Mouse (Mus musculus): ENCODE results near the gene Sdk2. TPM values are rescaled to one million over a fixed set of nuclear protein-coding genes. Genes with fewer than 3 reads are reported as not detected.
A peak's percentile ranks its signal among the peaks of the same experiment; 100 is the strongest.

Gene Sdk2
- polyA plus RNA-seq, 1 experiment from 2014 or later = 4.7 TPM

DNA sequence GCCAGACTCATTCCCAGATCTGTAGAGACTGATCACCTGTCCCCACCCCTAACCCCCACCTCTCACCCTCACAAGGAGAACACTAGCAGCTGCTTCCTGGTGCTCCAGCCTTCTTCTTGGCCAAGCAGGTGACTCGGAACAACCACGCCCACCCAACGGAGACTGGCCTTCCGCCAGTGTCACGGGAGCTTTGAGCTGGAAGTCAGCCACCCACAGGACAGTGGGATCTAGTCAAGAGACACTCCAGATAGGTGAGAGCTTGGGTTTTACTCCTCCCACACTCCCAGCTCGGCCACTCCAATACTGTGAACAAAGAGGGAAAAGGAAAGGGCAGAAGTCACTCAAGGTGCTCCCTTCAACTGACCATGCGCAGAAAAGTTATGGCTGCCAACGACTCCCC lies 327.6 kb downstream of the Sdk2 start:
- Histone ChIP-seq H3K27me3 (no peaks in the 10 kb centered on the region), H3K4me1 (replicated peaks) (peaks cover 26% of the 10 kb centered on the region; the same call in 1 of the 2 replicates), H3K9me3 (no peaks in the 10 kb centered on the region), H3K27ac (replicated peaks) (no peak overlapping the region), H3K4me2 (no peak overlapping the region), H3K4me3 (no peak overlapping the region), H3K36me3 (peaks cover 2% of the 10 kb centered on the region; the same call in 1 of the 2 replicates), H3K9ac (no peak overlapping the region)
- 77% methylated on average over 8 of the region's 8 CpGs for WGBS
- no peak for ATAC-seq (ENCODE audit: low FRiP score, low read depth)

- H3K4me1 ChIP-seq (replicated peaks) = peaks cover 33% of the 10 kb centered on the region; the same call in 1 of the 2 replicates
- H3K27ac ChIP-seq (replicated peaks) = no peak overlapping the region
- H3K9me3 ChIP-seq = no peaks in the 10 kb centered on the region
- no peak for ATAC-seq (ENCODE audit: low FRiP score, low read depth)
- WGBS = 73% methylated on average over 8 of the region's 8 CpGs
- no peaks in the 10 kb centered on the region for H3K27me3 ChIP-seq
- no peaks in the 10 kb centered on the region for H3K36me3 ChIP-seq
- no peak overlapping the region for H3K9ac ChIP-seq
- no peak overlapping the region for H3K4me3 ChIP-seq
- no peak overlapping the region for H3K4me2 ChIP-seq
Observed at GRCm38 (mm10) chr11:113737912-113738311, 328.9 kb downstream of the Sdk2 start.

- Histone ChIP-seq H3K4me1 (replicated peaks) (peaks cover 37% of the 10 kb centered on the region; the same call in 1 of the 2 replicates), H3K27ac (replicated peaks) (no peak overlapping the region), H3K9ac (no peak overlapping the region), H3K36me3 (no peaks in the 10 kb centered on the region), H3K27me3 (no peaks in the 10 kb centered on the region), H3K4me2 (no peak overlapping the region), H3K4me3 (no peak overlapping the region), H3K9me3 (no peaks in the 10 kb centered on the region)
- ATAC-seq (ENCODE audit: low FRiP score, low read depth) = no peak
- 91% methylated on average over 3 of the region's 3 CpGs for WGBS
Observed at GRCm38 (mm10) chr11:113737553-113737854, 329.3 kb downstream of the Sdk2 start.

GRCm38 (mm10) chr11:113736848-113737552 lies 329.8 kb downstream of the Sdk2 start:
- peaks cover 32% of the 10 kb centered on the region; the same call in 1 of the 2 replicates for H3K4me1 ChIP-seq (replicated peaks)
- no peaks in the 10 kb centered on the region for H3K27me3 ChIP-seq
- H3K27ac ChIP-seq (replicated peaks) = no peak overlapping the region
- H3K4me3 ChIP-seq = no peak overlapping the region
- no peaks in the 10 kb centered on the region for H3K9me3 ChIP-seq
- H3K9ac ChIP-seq = no peak overlapping the region
- no peak for ATAC-seq (ENCODE audit: low FRiP score, low read depth)
- no peaks in the 10 kb centered on the region for H3K36me3 ChIP-seq
- WGBS = 76% methylated on average over 11 of the region's 11 CpGs
- H3K4me2 ChIP-seq = no peak overlapping the region

- no peak overlapping the region for H3K4me2 ChIP-seq
- no peaks in the 10 kb centered on the region for H3K27me3 ChIP-seq
- no peak overlapping the region for H3K4me3 ChIP-seq
- H3K4me1 ChIP-seq (replicated peaks) = peaks cover 32% of the 10 kb centered on the region; the same call in 1 of the 2 replicates
- H3K27ac ChIP-seq (replicated peaks) = no peak overlapping the region
- no peak for ATAC-seq (ENCODE audit: low FRiP score, low read depth)
- no peaks in the 10 kb centered on the region for H3K9me3 ChIP-seq
- WGBS = 81% methylated on average over 6 of the region's 6 CpGs
- no peaks in the 10 kb centered on the region for H3K36me3 ChIP-seq
- no peak overlapping the region for H3K9ac ChIP-seq
Observed at GRCm38 (mm10) chr11:113735151-113735550, 331.7 kb downstream of the Sdk2 start.

GRCm38 (mm10) chr11:113733631-113734364 lies 333.0 kb downstream of the Sdk2 start:
- H3K4me3 ChIP-seq = no peak overlapping the region
- no peak overlapping the region for H3K9ac ChIP-seq
- 56% methylated on average over 6 of the region's 6 CpGs for WGBS
- peak; percentile 49; the same call in 1 of the 2 replicates for ATAC-seq (ENCODE audit: low FRiP score, low read depth)
- no peaks in the 10 kb centered on the region for H3K27me3 ChIP-seq
- H3K36me3 ChIP-seq = peaks cover 7% of the 10 kb centered on the region; the same call in 1 of the 2 replicates
- H3K4me1 ChIP-seq (replicated peaks) = peaks cover 19% of the 10 kb centered on the region; the same call in 1 of the 2 replicates
- no peak overlapping the region for H3K4me2 ChIP-seq
- H3K9me3 ChIP-seq = no peaks in the 10 kb centered on the region
- H3K27ac ChIP-seq (replicated peaks) = no peak overlapping the region

DNA sequence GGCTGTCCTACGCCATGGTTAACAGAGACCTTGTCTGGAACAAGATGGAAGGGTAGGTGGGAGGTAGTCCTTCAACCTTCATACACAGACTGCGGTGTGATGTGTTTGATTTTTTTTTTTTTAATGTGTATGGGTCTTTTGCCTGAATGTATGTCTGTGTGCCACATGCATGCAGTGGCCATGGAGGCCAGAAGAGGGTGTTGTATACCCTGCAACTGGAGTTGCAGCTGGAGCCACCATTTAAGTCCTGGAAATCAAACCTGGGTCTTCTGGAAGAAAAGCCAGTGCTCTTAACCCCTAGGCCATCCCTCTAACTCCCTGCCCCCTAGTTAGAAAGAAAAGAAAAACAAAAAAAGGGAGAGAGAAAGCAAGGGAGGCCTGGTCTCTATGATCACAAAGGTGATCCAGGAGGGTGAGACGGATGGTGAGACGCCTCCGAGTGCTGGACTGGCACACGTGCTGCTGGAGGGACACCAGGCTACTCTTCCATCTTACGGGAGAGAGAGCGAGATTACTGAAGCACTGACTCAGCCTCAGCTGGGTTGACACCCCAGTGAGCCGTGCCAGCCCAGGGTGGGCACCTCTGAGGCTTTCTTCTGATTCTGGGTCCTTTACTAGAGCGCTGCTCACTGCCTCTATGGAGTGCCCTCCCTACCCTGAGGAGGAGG lies 334.8 kb downstream of the Sdk2 start:
- no peaks in the 10 kb centered on the region for H3K9me3 ChIP-seq
- 92% methylated on average over 10 of the region's 10 CpGs for WGBS
- peaks cover 26% of the 10 kb centered on the region; the same call in 1 of the 2 replicates for H3K4me1 ChIP-seq (replicated peaks)
- peaks cover 23% of the 10 kb centered on the region; the same call in 1 of the 2 replicates for H3K36me3 ChIP-seq
- ATAC-seq (ENCODE audit: low FRiP score, low read depth) = no peak
- H3K4me3 ChIP-seq = no peak overlapping the region
- no peak overlapping the region for H3K9ac ChIP-seq
- H3K27me3 ChIP-seq = no peaks in the 10 kb centered on the region
- no peak overlapping the region for H3K27ac ChIP-seq (replicated peaks)
- no peak overlapping the region for H3K4me2 ChIP-seq

- no peak for ATAC-seq (ENCODE audit: low FRiP score, low read depth)
- no peak overlapping the region for H3K4me2 ChIP-seq
- H3K27ac ChIP-seq (replicated peaks) = no peak overlapping the region
- no peaks in the 10 kb centered on the region for H3K27me3 ChIP-seq
- H3K9me3 ChIP-seq = no peaks in the 10 kb centered on the region
- WGBS = 78% methylated on average over 3 of the region's 3 CpGs
- no peak overlapping the region for H3K9ac ChIP-seq
- peaks cover 30% of the 10 kb centered on the region for H3K36me3 ChIP-seq
- no peak overlapping the region for H3K4me3 ChIP-seq
- H3K4me1 ChIP-seq (replicated peaks) = peaks cover 32% of the 10 kb centered on the region
Observed at GRCm38 (mm10) chr11:113730879-113731278, 336.0 kb downstream of the Sdk2 start.

DNA sequence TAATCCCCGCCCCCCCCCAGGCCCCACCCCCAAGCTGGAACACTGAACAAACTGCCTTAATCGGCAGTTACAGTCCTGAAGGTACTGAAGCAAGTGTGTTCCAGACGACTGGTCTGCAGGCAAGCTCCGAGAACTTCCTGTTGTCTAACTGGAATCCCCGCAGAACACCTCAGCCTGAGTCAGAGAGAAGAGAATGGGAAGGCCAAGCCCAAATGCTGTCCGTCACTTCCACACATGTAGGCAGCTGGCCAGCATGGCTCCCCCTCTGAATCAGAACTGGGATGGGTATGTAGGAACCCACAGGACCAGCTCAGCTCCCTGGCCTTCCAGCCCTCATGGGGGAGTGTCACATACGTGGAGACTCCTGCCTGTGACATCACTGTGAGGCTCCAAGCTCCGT lies 336.9 kb downstream of the Sdk2 start:
- no peaks in the 10 kb centered on the region for H3K27me3 ChIP-seq
- no peaks in the 10 kb centered on the region for H3K9me3 ChIP-seq
- peaks cover 42% of the 10 kb centered on the region for H3K4me1 ChIP-seq (replicated peaks)
- H3K36me3 ChIP-seq = peaks cover 30% of the 10 kb centered on the region
- H3K4me2 ChIP-seq = no peak overlapping the region
- no peak for ATAC-seq (ENCODE audit: low FRiP score, low read depth)
- H3K27ac ChIP-seq (replicated peaks) = no peak overlapping the region
- H3K4me3 ChIP-seq = no peak overlapping the region
- WGBS = 58% methylated on average over 8 of the region's 8 CpGs
- H3K9ac ChIP-seq = no peak overlapping the region

DNA sequence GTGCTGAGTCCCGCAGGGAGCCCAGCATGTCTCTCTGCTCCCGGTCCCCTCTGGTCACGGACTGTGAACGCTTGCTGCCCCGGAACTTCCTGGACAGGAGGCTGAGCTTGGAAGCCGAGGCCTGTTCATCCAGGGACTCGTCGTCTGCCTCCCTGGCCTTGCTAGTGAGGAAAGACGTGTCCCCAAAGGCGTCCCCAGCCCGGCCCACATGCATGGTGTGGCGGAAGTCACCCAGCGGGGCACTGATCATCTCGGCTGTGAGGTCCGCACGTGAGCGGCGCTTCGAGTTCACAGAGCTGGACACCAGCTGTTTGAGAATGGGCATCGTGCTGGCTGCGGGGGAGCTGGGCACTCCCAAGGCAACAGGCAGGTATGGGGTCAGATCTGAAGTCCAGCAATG lies 337.6 kb downstream of the Sdk2 start:
- no peak overlapping the region for H3K27ac ChIP-seq (replicated peaks)
- peaks cover 43% of the 10 kb centered on the region for H3K4me1 ChIP-seq (replicated peaks)
- no peaks in the 10 kb centered on the region for H3K27me3 ChIP-seq
- no peak overlapping the region for H3K4me3 ChIP-seq
- H3K4me2 ChIP-seq = no peak overlapping the region
- WGBS = 78% methylated on average over 21 of the region's 21 CpGs
- peaks cover 30% of the 10 kb centered on the region for H3K36me3 ChIP-seq
- H3K9me3 ChIP-seq = no peaks in the 10 kb centered on the region
- H3K9ac ChIP-seq = no peak overlapping the region
- no peak for ATAC-seq (ENCODE audit: low FRiP score, low read depth)

- no peaks in the 10 kb centered on the region for H3K27me3 ChIP-seq
- no peaks in the 10 kb centered on the region for H3K9me3 ChIP-seq
- 63% methylated on average over 6 of the region's 6 CpGs for WGBS
- no peak overlapping the region for H3K4me3 ChIP-seq
- no peak overlapping the region for H3K27ac ChIP-seq (replicated peaks)
- H3K4me1 ChIP-seq (replicated peaks) = peaks cover 35% of the 10 kb centered on the region
- ATAC-seq (ENCODE audit: low FRiP score, low read depth) = no peak
- H3K4me2 ChIP-seq = no peak overlapping the region
- H3K36me3 ChIP-seq = peaks cover 30% of the 10 kb centered on the region
- H3K9ac ChIP-seq = no peak overlapping the region
Observed at GRCm38 (mm10) chr11:113727992-113728391, 338.9 kb downstream of the Sdk2 start.
